In the genomic region with DNA sequence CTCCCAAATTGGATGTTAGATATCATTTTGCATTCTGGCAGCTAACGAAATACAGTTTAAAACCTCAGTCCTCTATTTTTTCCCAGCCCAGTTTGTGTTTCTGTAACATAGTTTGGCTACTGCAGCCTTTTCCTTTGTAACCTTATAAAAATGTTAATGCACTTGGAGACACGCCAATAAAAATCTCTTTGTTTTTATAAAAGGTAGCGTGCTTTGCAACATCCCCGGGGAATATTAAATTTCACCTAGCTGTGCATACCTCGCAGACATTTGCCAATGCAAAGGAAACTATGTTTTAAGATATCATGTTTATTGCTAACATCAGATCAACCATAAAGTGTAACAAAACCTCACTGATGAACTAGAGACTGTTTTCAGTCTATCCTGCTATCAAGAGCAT, we compare ENCODE assay signal across 17 mouse cellular contexts.
"Had no signal": no experiment of that assay in that cellular context is flagged by ENCODE, and none has a peak within 500 bp of the region (broad histone marks: within the 10 kb centered on the region; RNA-seq: fewer than 3 reads in every experiment).

No protein-coding gene starts in this region.

- ATAC-seq: liver, postnatal 0 days; midbrain, embryonic 13.5 days; midbrain, embryonic 16.5 days had no signal

- H3K9ac ChIP-seq: liver, embryonic 15.5 days; liver, postnatal 0 days; midbrain, embryonic 13.5 days; neural tube, embryonic 12.5 days; stomach, embryonic 15.5 days had no signal

- H3K27me3 ChIP-seq: liver, embryonic 15.5 days; megakaryocyte, embryonic 14.5 days; midbrain, embryonic 13.5 days; neural tube, embryonic 12.5 days; stomach, embryonic 15.5 days had no signal

- H3K9me3 ChIP-seq: liver, embryonic 15.5 days; midbrain, embryonic 13.5 days; neural tube, embryonic 12.5 days; stomach, embryonic 15.5 days had no signal

- H3K4me1 ChIP-seq: liver, embryonic 15.5 days; megakaryocyte, embryonic 14.5 days; neural tube, embryonic 12.5 days; stomach, embryonic 15.5 days had no signal

- H3K4me2 ChIP-seq: liver, embryonic 15.5 days; midbrain, embryonic 11.5 days; midbrain, embryonic 13.5 days; neural tube, embryonic 12.5 days; stomach, embryonic 15.5 days had no signal

- DNase-seq: liver, postnatal 0 days; lung, adult 2 months; lung, postnatal 10 days; lung, postnatal 36 days; right cerebral cortex, postnatal 14 days; thymus, adult 2 months; thymus, postnatal 25 days; thymus, postnatal 4 days had no signal

- H3K27ac ChIP-seq: liver, embryonic 15.5 days; macrophage; midbrain, embryonic 13.5 days; neural tube, embryonic 12.5 days; stomach, embryonic 15.5 days; stomach, postnatal 0 days had no signal

- H3K4me3 ChIP-seq: liver, embryonic 15.5 days; megakaryocyte, embryonic 14.5 days; midbrain, embryonic 13.5 days; neural tube, embryonic 12.5 days; stomach, embryonic 15.5 days had no signal

- H3K36me3 ChIP-seq: liver, embryonic 15.5 days; midbrain, embryonic 13.5 days; neural tube, embryonic 12.5 days; stomach, embryonic 15.5 days had no signal
